Mouse (Mus musculus): ENCODE results near the gene Mmp17. TPM values are rescaled to one million over a fixed set of nuclear protein-coding genes. Genes with fewer than 3 reads are reported as not detected.
A peak's percentile ranks its signal among the peaks of the same experiment; 100 is the strongest.
"Not testable (repeated sequence)": the region's sequence is repeated elsewhere in the genome, so short reads cannot be mapped to it uniquely, and the experiment has no call there.

Mmp17 gene
- polyA plus RNA-seq, 1 experiment from 2014 or later: 4.7 TPM

DNA sequence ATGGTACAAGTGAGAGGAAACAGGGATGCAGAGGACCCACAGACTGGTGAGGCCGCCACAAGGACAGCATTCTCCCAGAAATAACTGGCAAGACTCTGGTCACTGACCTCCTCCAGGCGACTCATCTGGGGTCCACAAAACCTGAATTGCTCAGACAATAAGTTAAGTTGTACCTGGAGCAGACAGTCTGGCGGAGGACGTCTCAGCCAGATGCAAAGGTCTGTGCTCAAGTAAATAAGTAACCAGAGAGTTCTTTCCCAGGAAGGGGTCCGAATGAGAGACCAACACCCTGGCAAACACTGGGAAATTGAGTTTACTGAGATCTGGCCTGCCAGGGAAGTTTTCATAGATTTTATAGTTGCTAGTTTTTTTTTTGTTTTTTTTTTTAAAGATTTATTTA, 37.4 kb downstream of the Mmp17 start:
- WGBS: 58% methylated on average over 5 of the region's 5 CpGs
- no peak overlapping the region for H3K4me3 ChIP-seq (ENCODE audit: low read length)
- H3K9ac ChIP-seq (replicated peaks; ENCODE audit: low read length): no peak overlapping the region
- peak; percentile 65 for ATAC-seq (ENCODE audit: low FRiP score, low TSS enrichment)
- H3K9me3 ChIP-seq (ENCODE audit: low read length): no peaks in the 10 kb centered on the region
- H3K27me3 ChIP-seq (ENCODE audit: insufficient read depth, low read length): no peaks in the 10 kb centered on the region
- H3K4me2 ChIP-seq (replicated peaks; ENCODE audit: low read depth, low read length): no peak overlapping the region
- H3K4me1 ChIP-seq (ENCODE audit: insufficient read depth, low read length): no peaks in the 10 kb centered on the region
- H3K27ac ChIP-seq (ENCODE audit: low read length): peak overlapping the region; percentile 74
- no peaks in the 10 kb centered on the region for H3K36me3 ChIP-seq (ENCODE audit: insufficient read depth, low read length)

DNA sequence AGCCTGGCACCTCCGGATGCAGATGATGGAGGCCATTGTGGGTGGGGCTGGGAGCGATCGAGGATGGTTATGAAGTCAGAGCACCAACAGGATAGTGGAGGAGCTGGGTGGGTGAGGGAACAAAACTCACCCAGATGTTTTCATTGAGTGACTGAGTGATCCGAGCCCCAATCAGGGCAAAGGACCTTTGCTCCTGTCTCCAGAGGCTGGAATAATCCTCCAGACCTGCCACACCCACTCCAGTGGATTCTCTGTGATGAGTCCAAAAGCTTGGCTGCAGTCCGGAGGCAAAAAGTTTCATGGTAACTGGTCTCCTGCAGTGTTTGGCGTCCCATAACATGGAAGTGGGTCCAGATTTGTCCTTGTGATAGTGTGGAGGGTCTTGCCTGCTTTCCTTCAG, 42.1 kb downstream of the Mmp17 start:
- Histone ChIP-seq H3K4me3 (ENCODE audit: low read length) (no peak overlapping the region), H3K9me3 (ENCODE audit: low read length) (no peaks in the 10 kb centered on the region), H3K4me1 (ENCODE audit: insufficient read depth, low read length) (no peaks in the 10 kb centered on the region), H3K9ac (replicated peaks; ENCODE audit: low read length) (no peak overlapping the region), H3K4me2 (replicated peaks; ENCODE audit: low read depth, low read length) (no peak overlapping the region), H3K36me3 (ENCODE audit: insufficient read depth, low read length) (no peaks in the 10 kb centered on the region), H3K27me3 (ENCODE audit: insufficient read depth, low read length) (no peaks in the 10 kb centered on the region), H3K27ac (ENCODE audit: low read length) (no peak overlapping the region)
- WGBS: 88% methylated on average over 6 of the region's 6 CpGs
- ATAC-seq (ENCODE audit: low FRiP score, low TSS enrichment): no peak

DNA sequence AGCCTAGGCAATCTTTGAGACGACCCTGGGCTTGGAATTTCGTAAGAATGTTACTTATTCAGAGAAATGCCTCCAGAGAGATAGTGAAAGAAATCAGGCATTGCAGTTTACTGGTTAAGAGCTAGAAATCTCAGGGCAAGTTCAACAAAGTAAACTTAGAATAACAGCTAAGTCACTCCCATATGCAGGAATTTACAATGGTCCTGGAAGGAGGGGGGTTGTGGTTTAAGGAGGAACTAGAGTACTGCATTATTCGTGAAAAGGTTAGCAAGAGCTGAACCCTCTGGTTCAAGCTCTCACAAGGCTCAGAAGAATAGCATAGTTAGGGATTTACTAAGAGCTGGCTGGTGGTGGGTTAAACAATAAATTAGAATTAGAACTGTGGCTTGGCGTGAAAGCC, 42.6 kb downstream of the Mmp17 start:
- H3K9ac ChIP-seq (replicated peaks; ENCODE audit: low read length); H3K4me1 ChIP-seq (ENCODE audit: insufficient read depth, low read length); H3K4me2 ChIP-seq (replicated peaks; ENCODE audit: low read depth, low read length); H3K9me3 ChIP-seq (ENCODE audit: low read length); ATAC-seq (ENCODE audit: low FRiP score, low TSS enrichment); H3K27ac ChIP-seq (ENCODE audit: low read length); H3K27me3 ChIP-seq (ENCODE audit: insufficient read depth, low read length); H3K4me3 ChIP-seq (ENCODE audit: low read length); H3K36me3 ChIP-seq (ENCODE audit: insufficient read depth, low read length): not testable (repeated sequence)
- 63% methylated on average over 4 of the region's 4 CpGs for WGBS

- H3K36me3 ChIP-seq (ENCODE audit: insufficient read depth, low read length); H3K4me2 ChIP-seq (replicated peaks; ENCODE audit: low read depth, low read length); ATAC-seq (ENCODE audit: low FRiP score, low TSS enrichment); H3K9ac ChIP-seq (replicated peaks; ENCODE audit: low read length); H3K9me3 ChIP-seq (ENCODE audit: low read length); H3K27ac ChIP-seq (ENCODE audit: low read length); H3K4me3 ChIP-seq (ENCODE audit: low read length); H3K27me3 ChIP-seq (ENCODE audit: insufficient read depth, low read length); H3K4me1 ChIP-seq (ENCODE audit: insufficient read depth, low read length): not testable (repeated sequence)
- WGBS: 79% methylated on average over 2 of the region's 2 CpGs
Observed at GRCm38 (mm10) chr5:129632270-129633250, 48.6 kb downstream of the Mmp17 start.

- 92% methylated on average over 5 of the region's 5 CpGs for WGBS
- ATAC-seq (ENCODE audit: low FRiP score, low TSS enrichment): no peak
Observed at GRCm38 (mm10) chr5:129650858-129651257, 66.9 kb downstream of the Mmp17 start.

DNA sequence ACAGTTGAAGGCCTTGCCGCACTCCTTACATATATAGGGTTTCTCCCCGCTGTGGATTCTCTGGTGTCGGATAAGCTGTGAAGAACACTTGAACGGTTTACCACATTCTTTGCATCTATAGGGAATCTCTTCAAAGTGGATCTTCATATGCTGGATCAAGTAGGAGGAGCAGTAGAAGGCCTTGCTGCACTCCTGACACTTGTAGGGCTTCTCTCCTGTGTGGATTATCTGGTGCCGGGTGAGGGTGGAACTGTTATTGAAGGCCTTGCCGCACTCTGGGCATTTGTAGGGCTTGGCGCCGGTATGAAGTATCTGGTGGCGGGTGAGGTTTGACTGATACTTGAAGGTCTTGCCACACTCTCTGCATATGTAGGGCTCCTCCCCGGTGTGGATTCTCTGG, 73.0 kb downstream of the Mmp17 start:
- H3K4me3 ChIP-seq (ENCODE audit: low read length): no peak overlapping the region
- no peaks in the 10 kb centered on the region for H3K9me3 ChIP-seq (ENCODE audit: low read length)
- H3K27me3 ChIP-seq (ENCODE audit: insufficient read depth, low read length): no peaks in the 10 kb centered on the region
- ATAC-seq (ENCODE audit: low FRiP score, low TSS enrichment): no peak
- H3K4me2 ChIP-seq (replicated peaks; ENCODE audit: low read depth, low read length): no peak overlapping the region
- no peak overlapping the region for H3K9ac ChIP-seq (replicated peaks; ENCODE audit: low read length)
- no peaks in the 10 kb centered on the region for H3K4me1 ChIP-seq (ENCODE audit: insufficient read depth, low read length)
- no peak overlapping the region for H3K27ac ChIP-seq (ENCODE audit: low read length)
- H3K36me3 ChIP-seq (ENCODE audit: insufficient read depth, low read length): peaks cover 35% of the 10 kb centered on the region
- WGBS: 98% methylated on average over 10 of the region's 10 CpGs

More at GRCm38 (mm10) chr5:129650858-129651257, 66.9 kb downstream of the Mmp17 start:
- no peak overlapping the region for H3K4me2 ChIP-seq (replicated peaks; ENCODE audit: low read depth, low read length)
- H3K9ac ChIP-seq (replicated peaks; ENCODE audit: low read length): no peak overlapping the region
- H3K9me3 ChIP-seq (ENCODE audit: low read length): no peaks in the 10 kb centered on the region
- peaks cover 6% of the 10 kb centered on the region; the same call in 1 of the 2 replicates for H3K36me3 ChIP-seq (ENCODE audit: insufficient read depth, low read length)
- H3K27ac ChIP-seq (ENCODE audit: low read length): no peak overlapping the region
- H3K27me3 ChIP-seq (ENCODE audit: insufficient read depth, low read length): no peaks in the 10 kb centered on the region
- no peaks in the 10 kb centered on the region for H3K4me1 ChIP-seq (ENCODE audit: insufficient read depth, low read length)
- no peak overlapping the region for H3K4me3 ChIP-seq (ENCODE audit: low read length)

- Histone ChIP-seq H3K27me3 (ENCODE audit: insufficient read depth, low read length) (no peaks in the 10 kb centered on the region), H3K36me3 (ENCODE audit: insufficient read depth, low read length) (peaks cover 35% of the 10 kb centered on the region), H3K9ac (replicated peaks; ENCODE audit: low read length) (no peak overlapping the region)
Observed at GRCm38 (mm10) chr5:129657931-129658330, 74.0 kb downstream of the Mmp17 start.

More at GRCm38 (mm10) chr5:129657931-129658330, 74.0 kb downstream of the Mmp17 start:
- no peak for ATAC-seq (ENCODE audit: low FRiP score, low TSS enrichment)
- 92% methylated on average over 15 of the region's 15 CpGs for WGBS
- Histone ChIP-seq H3K4me2 (replicated peaks; ENCODE audit: low read depth, low read length) (no peak overlapping the region), H3K27ac (ENCODE audit: low read length) (no peak overlapping the region), H3K4me3 (ENCODE audit: low read length) (no peak overlapping the region), H3K4me1 (ENCODE audit: insufficient read depth, low read length) (no peaks in the 10 kb centered on the region), H3K9me3 (ENCODE audit: low read length) (no peaks in the 10 kb centered on the region)

Other genes with a start within 250 kb of the Mmp17 start
- 39.1 and 44.0 TPM in 2 replicates for gene Sfswap, start 82.9 kb upstream of the Mmp17 start, polyA plus RNA-seq (2015; fragmentation: Nextera tagmentation; extraction: Ambion mirVana)
- 6.3 and 6.6 TPM in 2 replicates for gene Zfp11, start 85.9 kb downstream of the Mmp17 start, polyA plus RNA-seq (2015; fragmentation: Nextera tagmentation; extraction: Ambion mirVana)
- gene Sept14, start 124.3 kb downstream of the Mmp17 start, polyA plus RNA-seq (2015; fragmentation: Nextera tagmentation; extraction: Ambion mirVana): not detected in 2 replicates
- 198 and 203 TPM in 2 replicates for gene Mrps17, start 131.3 kb downstream of the Mmp17 start, polyA plus RNA-seq (2015; fragmentation: Nextera tagmentation; extraction: Ambion mirVana)
- gene Nipsnap2, start 140.9 kb downstream of the Mmp17 start, polyA plus RNA-seq (2015; fragmentation: Nextera tagmentation; extraction: Ambion mirVana): 152 and 161 TPM in 2 replicates
- gene Psph, start 203.3 kb downstream of the Mmp17 start, polyA plus RNA-seq (2015; fragmentation: Nextera tagmentation; extraction: Ambion mirVana): 60.9 and 61.0 TPM in 2 replicates